Mouse (Mus musculus): ENCODE results near the gene Btd. TPM values are rescaled to one million over a fixed set of nuclear protein-coding genes. Genes with fewer than 3 reads are reported as not detected.

The Btd gene
- polyA plus RNA-seq (2012; fragmentation: generic; extraction: Trizol), result 16.7 TPM
- long read RNA-seq, experiment 1, transcript Btd-201 (4 exons, 2,324 nt), result major isoform, 12 of 23 reads
- long read RNA-seq, experiment 1, partial matches to known transcripts, result 3 of 23 reads
- long read RNA-seq, experiment 1, other reads (novel, unspliced or antisense), result 6 of 23 reads
- long read RNA-seq, experiment 2, transcript Btd-202 (3 exons, 689 nt), result minor isoform, 15 of 91 reads
- long read RNA-seq, experiment 2, transcript Btd-201 (4 exons, 2,324 nt), result major isoform, 61 of 91 reads
- long read RNA-seq, experiment 2, partial matches to known transcripts, result 4 of 91 reads
- long read RNA-seq, experiment 2, other reads (novel, unspliced or antisense), result 11 of 91 reads

DNA sequence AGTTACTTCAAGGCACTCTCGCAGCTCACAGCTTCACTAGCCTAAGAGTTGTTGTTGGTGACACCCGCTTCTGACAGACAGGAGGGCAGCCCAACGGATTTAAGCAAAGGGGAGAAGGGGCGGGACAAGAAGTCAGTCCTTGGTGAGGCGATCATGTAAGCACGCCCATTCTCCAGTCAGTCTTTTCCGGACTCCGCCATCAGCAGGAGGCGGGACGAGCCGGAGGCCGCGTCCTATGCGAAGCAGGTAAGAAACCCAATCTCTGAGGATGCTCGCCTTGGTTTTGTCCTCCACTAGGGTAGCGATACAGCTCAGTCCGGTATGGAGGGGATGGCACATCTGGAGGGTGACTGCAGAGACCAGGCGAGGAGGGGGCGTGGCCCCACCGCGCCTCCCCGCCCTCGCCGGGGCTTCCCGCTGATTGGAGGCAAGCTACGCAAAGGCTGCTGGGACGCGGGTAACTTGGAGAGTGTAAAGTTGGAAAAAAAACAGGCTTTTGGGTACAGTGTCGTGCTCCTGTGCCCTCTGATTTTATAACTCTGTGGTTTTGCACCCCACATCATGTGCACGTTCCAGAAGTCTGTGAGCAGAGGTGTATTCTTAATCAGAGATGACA, at the start of gene Btd, which contains the start of gene Hacl1:
Gene Btd, plus strand, starts transcription at position 139 of the 616 bp plus-strand sequence.
Gene Hacl1, minus strand, starts transcription at position 397 of the 616 bp plus-strand sequence.
- TF ChIP-seq MAX (IDR thresholded peaks at IDR 0.05), result peak; percentile 72
- no peak for TF ChIP-seq CTCF (IDR thresholded peaks at IDR 0.05; ENCODE audit: control insufficient read depth, insufficient read depth, insufficient read length)
- no peaks in the 10 kb centered on the region for H3K36me3 ChIP-seq (ENCODE audit: control insufficient read depth, insufficient read depth)
- H3K4me3 ChIP-seq (ENCODE audit: insufficient read depth, poor library complexity, severe bottlenecking), result peak within 1 kb of the TSS; percentile 33
- no peaks in the 10 kb centered on the region for H3K27me3 ChIP-seq (ENCODE audit: control insufficient read depth, insufficient read depth, insufficient read length)
- H3K79me2 ChIP-seq (ENCODE audit: control insufficient read depth, insufficient read depth), result peaks cover 9% of the 10 kb centered on the region
- H3K79me3 ChIP-seq (ENCODE audit: low read depth), result peaks cover 3% of the 10 kb centered on the region
- peak within 1 kb of the TSS; percentile 96 for H3ac ChIP-seq (ENCODE audit: control insufficient read depth, insufficient read length, low read depth)

- Histone ChIP-seq H3K4me3 (ENCODE audit: insufficient read depth, poor library complexity, severe bottlenecking) (no peak within 1 kb of the TSS), H3K36me3 (ENCODE audit: control insufficient read depth, insufficient read depth) (no peaks in the 10 kb centered on the region), H3K79me2 (ENCODE audit: control insufficient read depth, insufficient read depth) (no peaks in the 10 kb centered on the region), H3K27me3 (ENCODE audit: control insufficient read depth, insufficient read depth, insufficient read length) (peaks cover 27% of the 10 kb centered on the region), H3K79me3 (ENCODE audit: low read depth) (no peaks in the 10 kb centered on the region), H3ac (ENCODE audit: control insufficient read depth, insufficient read length, low read depth) (no peak within 1 kb of the TSS)
- no peak for TF ChIP-seq CEBPB (IDR thresholded peaks at IDR 0.05; ENCODE audit: low read depth)
- TF ChIP-seq FOSL1 (IDR thresholded peaks at IDR 0.05; ENCODE audit: insufficient read depth, low read length, poor library complexity, severe bottlenecking), result no peak
- no peak for TF ChIP-seq USF1 (IDR thresholded peaks at IDR 0.05; ENCODE audit: low read depth)
- no peak for TF ChIP-seq CTCF (IDR thresholded peaks at IDR 0.05; ENCODE audit: control insufficient read depth, insufficient read depth, insufficient read length)
- TF ChIP-seq MAX (IDR thresholded peaks at IDR 0.05), result no peak
- no peak for TF ChIP-seq MYOG (IDR thresholded peaks at IDR 0.05; ENCODE audit: control insufficient read depth, extremely low read depth, insufficient read length)
- no peak for TF ChIP-seq MYOD1 (IDR thresholded peaks at IDR 0.05; ENCODE audit: control insufficient read depth, insufficient read length, low read depth)
Observed at GRCm38 (mm10) chr14:31591243-31591642, 49.6 kb upstream of the Btd start, which contains the start of gene Colq. TSS of gene Colq (minus strand) at chr14:31591343.

DNA sequence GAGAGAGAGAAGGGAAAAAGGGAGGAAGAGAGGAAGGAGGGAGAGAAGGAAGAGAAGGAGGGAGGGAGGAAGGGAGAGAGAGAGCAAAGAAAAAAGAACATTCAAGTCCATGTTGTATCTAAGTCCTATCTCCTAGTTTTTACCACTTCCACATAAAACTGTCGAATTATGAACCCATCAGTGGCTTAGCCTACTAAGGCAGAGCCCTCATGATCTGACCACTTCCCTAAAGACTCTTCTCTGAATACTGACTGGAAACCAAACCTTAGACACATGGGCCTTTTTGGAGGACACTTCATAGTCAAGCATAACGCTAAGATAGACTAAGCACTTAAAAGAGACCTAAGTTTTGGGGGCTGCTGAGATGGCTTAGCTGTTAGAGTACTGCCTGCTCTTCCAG, 47.8 kb upstream of the Btd start:
- TF ChIP-seq CEBPB (IDR thresholded peaks at IDR 0.05; ENCODE audit: low read depth), result no peak
- no peak for TF ChIP-seq MYOG (IDR thresholded peaks at IDR 0.05; ENCODE audit: control insufficient read depth, extremely low read depth, insufficient read length)
- TF ChIP-seq MYOD1 (IDR thresholded peaks at IDR 0.05; ENCODE audit: control insufficient read depth, insufficient read length, low read depth), result no peak
- TF ChIP-seq CTCF (IDR thresholded peaks at IDR 0.05; ENCODE audit: control insufficient read depth, insufficient read depth, insufficient read length), result no peak
- no peak for TF ChIP-seq MAX (IDR thresholded peaks at IDR 0.05)
- TF ChIP-seq FOSL1 (IDR thresholded peaks at IDR 0.05; ENCODE audit: insufficient read depth, low read length, poor library complexity, severe bottlenecking), result no peak
- TF ChIP-seq USF1 (IDR thresholded peaks at IDR 0.05; ENCODE audit: low read depth), result no peak
- Histone ChIP-seq H3K79me3 (ENCODE audit: low read depth) (no peaks in the 10 kb centered on the region), H3K79me2 (ENCODE audit: control insufficient read depth, insufficient read depth) (no peaks in the 10 kb centered on the region), H3ac (ENCODE audit: control insufficient read depth, insufficient read length, low read depth) (no peak overlapping the region), H3K27me3 (ENCODE audit: control insufficient read depth, insufficient read depth, insufficient read length) (peaks cover 29% of the 10 kb centered on the region), H3K4me3 (ENCODE audit: insufficient read depth, poor library complexity, severe bottlenecking) (no peak overlapping the region), H3K36me3 (ENCODE audit: control insufficient read depth, insufficient read depth) (no peaks in the 10 kb centered on the region)

GRCm38 (mm10) chr14:31594693-31595092, 46.1 kb upstream of the Btd start:
- no peaks in the 10 kb centered on the region for H3K36me3 ChIP-seq (ENCODE audit: control insufficient read depth, insufficient read depth)
- H3K79me2 ChIP-seq (ENCODE audit: control insufficient read depth, insufficient read depth), result no peaks in the 10 kb centered on the region
- no peak overlapping the region for H3ac ChIP-seq (ENCODE audit: control insufficient read depth, insufficient read length, low read depth)
- no peak overlapping the region for H3K4me3 ChIP-seq (ENCODE audit: insufficient read depth, poor library complexity, severe bottlenecking)
- no peaks in the 10 kb centered on the region for H3K79me3 ChIP-seq (ENCODE audit: low read depth)
- no peak for TF ChIP-seq MYOG (IDR thresholded peaks at IDR 0.05; ENCODE audit: control insufficient read depth, extremely low read depth, insufficient read length)
- TF ChIP-seq MYOD1 (IDR thresholded peaks at IDR 0.05; ENCODE audit: control insufficient read depth, insufficient read length, low read depth), result no peak
- no peak for TF ChIP-seq MAX (IDR thresholded peaks at IDR 0.05)
- no peak for TF ChIP-seq CTCF (IDR thresholded peaks at IDR 0.05; ENCODE audit: control insufficient read depth, insufficient read depth, insufficient read length)
- no peak for TF ChIP-seq FOSL1 (IDR thresholded peaks at IDR 0.05; ENCODE audit: insufficient read depth, low read length, poor library complexity, severe bottlenecking)
- no peak for TF ChIP-seq USF1 (IDR thresholded peaks at IDR 0.05; ENCODE audit: low read depth)
- TF ChIP-seq CEBPB (IDR thresholded peaks at IDR 0.05; ENCODE audit: low read depth), result no peak
- H3K27me3 ChIP-seq (ENCODE audit: control insufficient read depth, insufficient read depth, insufficient read length), result peaks cover 29% of the 10 kb centered on the region

DNA sequence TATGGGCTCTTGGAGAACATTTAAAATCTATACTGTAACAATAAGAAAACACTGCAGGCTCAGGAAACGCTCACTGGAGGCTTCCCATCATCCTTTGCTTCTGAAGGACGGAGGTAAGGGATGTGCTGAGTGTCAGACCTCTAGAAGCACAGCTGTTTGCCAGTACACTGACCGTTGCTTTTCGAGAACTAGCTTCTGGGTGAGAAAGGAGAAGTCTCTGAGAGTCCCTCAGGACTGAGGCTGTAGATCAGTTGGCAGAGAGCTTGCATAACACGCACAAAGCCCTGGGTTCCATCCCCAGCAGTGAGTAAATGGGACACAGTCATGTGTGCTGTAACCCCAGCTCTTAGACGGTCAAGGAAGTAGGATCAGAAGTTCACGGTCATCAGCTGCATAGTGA, 44.4 kb upstream of the Btd start:
- Histone ChIP-seq H3K27me3 (ENCODE audit: control insufficient read depth, insufficient read depth, insufficient read length) (peaks cover 31% of the 10 kb centered on the region), H3K4me3 (ENCODE audit: insufficient read depth, poor library complexity, severe bottlenecking) (no peak overlapping the region), H3ac (ENCODE audit: control insufficient read depth, insufficient read length, low read depth) (no peak overlapping the region), H3K36me3 (ENCODE audit: control insufficient read depth, insufficient read depth) (no peaks in the 10 kb centered on the region), H3K79me3 (ENCODE audit: low read depth) (no peaks in the 10 kb centered on the region), H3K79me2 (ENCODE audit: control insufficient read depth, insufficient read depth) (no peaks in the 10 kb centered on the region)
- TF ChIP-seq FOSL1 (IDR thresholded peaks at IDR 0.05; ENCODE audit: insufficient read depth, low read length, poor library complexity, severe bottlenecking) (no peak), CEBPB (IDR thresholded peaks at IDR 0.05; ENCODE audit: low read depth) (no peak), MYOG (IDR thresholded peaks at IDR 0.05; ENCODE audit: control insufficient read depth, extremely low read depth, insufficient read length) (no peak), USF1 (IDR thresholded peaks at IDR 0.05; ENCODE audit: low read depth) (no peak), MAX (IDR thresholded peaks at IDR 0.05) (no peak)

Measured in C2C12 (cell line).